Mouse (Mus musculus) lung, postnatal 14 days (tissue): ENCODE data around the gene Trpt1.

ENCODE experiments used
- DNase-seq: peaks from one replicate; pipeline ENCODE4 v3.0.0; 2021

Gene Trpt1

DNA sequence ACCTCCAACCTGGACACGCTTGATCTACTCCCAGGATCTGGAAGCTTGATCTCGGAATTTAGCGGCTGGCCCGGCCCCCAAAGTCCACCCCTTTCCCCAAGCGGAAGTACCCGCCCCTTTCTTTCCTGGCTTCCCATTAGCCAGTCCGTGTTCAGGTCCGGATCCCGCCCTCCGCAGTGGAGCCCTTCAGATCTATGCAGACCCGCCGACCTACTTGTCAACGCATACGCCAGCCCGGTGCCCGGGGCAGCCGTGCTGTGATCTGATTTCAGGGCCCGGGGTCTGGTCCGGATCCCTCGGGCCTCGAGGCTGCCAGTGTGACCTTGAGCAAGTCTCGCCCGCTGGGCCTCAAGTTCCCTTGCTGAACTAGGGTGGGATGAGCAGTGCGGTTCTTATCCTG lies at the start of gene Trpt1, which contains the start of gene Nudt22:
TSS of gene Trpt1 (plus strand) at position 126 of the 400 bp plus-strand sequence.
TSS of gene Nudt22 (minus strand) at position 112 of the 400 bp plus-strand sequence.
- peak; percentile 88 for DNase-seq

DNA sequence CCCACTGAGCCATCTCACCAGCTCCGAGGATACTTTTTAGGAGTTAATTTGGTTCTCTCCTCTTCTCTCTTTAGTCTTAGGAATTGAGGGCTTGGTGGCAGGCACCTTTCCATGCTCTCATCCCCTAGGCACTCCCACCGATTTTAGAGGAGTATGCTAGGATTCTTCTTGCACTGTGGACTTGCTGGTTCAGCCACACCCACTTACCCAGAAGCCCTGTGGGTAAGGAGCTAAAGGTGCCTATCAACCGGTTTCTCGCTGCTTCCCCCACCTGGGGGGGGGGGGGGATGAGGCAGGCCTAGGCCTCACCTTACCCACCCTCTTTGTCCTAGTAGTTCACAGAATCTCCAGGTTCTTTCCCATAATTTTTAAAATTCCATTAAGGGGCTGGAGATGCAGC lies 48.2 kb upstream of the Trpt1 start:
- no peak for DNase-seq

DNA sequence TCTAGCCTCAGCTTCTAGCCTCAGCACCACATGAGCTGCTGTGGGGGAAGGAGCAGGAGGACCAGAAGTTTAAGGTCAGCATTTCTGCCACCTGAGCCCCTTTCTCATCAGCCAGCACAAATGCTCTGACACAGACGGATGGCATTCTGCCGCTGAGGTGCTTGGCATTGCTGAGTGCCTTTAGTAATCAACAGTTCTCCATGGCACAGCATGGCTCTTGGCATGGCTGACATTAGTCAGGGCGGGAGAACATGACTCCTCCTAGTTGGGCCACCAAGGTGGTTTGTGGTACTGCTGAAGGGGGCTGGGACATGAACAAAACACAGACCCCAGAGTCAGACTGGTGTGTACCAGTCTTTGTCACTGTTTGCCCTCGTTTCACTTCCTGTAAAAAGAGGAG lies 47.7 kb upstream of the Trpt1 start:
- DNase-seq, result no peak

DNA sequence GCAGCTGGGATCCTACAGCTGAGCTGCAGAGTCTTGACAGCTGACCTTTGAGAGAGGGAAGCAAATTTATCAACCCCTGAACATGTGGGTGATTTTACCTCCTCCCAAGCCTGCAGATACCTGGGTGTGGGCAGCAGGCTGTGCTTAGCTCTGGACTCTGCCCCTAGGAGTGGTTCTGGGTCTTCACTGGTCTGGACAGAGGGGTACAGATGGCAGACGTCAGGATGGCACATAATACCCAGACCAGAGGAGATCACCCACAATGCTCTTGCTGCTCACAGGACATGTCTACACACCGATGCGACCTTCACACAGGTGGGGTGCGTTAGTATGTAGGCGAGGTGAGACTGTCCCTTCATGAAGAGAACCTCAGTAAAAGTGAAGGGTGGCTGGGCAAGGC lies 46.4 kb upstream of the Trpt1 start:
- no peak for DNase-seq

DNA sequence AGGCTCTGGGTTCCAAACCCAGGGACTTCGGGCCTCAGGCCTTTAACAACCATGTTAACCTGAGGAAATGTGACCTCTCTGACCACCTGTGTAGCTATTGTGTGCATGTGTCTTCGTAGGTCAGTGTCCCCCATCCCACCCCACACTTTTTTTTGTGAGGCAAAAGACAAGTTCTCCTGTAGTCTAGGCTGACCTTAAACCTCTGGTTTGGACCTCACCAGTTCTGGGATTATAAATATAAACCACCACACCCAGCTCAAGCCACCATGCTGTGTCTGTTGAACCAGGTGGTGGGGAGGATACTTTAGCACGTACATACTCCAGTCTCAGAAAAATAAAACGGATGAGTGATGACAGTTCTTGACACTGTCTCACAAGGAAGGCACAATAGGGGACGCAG lies 46.0 kb upstream of the Trpt1 start:
- no peak for DNase-seq

DNA sequence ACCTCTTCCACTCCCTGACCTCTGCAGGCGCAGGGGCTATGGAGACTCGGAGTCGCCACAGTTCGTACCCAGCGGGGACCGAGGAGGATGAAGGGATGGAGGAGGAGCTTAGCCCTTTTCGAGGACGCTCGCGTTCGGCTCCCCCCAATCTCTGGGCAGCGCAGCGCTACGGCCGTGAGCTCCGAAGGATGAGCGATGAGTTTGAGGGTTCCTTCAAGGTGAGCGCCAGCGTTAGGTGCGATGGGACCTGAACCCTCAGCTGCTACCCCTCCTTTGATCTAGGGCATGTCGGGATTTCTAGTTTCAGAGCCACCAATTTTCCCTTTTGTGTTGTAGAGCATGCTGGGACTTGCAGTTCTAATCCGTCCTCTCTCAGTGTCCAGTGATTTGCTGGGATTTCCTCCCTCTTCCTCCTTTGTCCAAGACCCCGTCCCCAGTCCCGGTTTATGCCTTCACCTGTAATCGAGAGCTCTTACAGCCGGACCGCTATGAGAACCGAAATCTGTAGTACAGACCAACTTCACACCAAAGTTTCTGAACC lies 45.2 kb upstream of the Trpt1 start:
- peak; percentile 49 for DNase-seq

DNA sequence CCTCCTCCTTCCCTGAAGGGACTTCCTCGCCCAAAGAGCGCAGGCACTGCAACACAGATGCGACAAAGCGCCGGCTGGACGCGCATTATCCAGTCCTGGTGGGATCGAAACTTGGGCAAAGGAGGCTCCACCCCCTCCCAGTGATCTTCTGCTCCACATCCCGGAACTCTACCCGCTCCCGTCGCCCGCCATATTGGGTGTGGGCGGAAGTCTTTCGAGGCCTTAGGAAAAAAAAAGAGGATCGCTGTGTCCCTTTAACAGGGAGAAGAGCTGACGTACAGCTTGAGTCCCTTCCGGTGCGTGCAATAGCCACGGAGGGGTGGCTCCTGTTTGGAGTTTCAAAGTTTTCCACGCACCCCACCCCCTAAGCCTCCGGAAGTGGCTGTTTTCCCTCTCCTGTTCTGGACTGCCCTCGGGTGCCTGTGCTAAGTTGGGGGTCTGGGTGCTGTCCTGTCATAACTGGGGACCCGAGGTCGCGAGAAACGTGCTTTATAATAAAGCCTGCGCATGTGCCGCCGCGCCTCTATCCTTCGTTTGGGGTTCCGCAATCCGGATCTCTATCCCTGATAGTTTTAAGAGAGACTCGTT lies 44.5 kb upstream of the Trpt1 start:
- DNase-seq, result peak; percentile 94

DNA sequence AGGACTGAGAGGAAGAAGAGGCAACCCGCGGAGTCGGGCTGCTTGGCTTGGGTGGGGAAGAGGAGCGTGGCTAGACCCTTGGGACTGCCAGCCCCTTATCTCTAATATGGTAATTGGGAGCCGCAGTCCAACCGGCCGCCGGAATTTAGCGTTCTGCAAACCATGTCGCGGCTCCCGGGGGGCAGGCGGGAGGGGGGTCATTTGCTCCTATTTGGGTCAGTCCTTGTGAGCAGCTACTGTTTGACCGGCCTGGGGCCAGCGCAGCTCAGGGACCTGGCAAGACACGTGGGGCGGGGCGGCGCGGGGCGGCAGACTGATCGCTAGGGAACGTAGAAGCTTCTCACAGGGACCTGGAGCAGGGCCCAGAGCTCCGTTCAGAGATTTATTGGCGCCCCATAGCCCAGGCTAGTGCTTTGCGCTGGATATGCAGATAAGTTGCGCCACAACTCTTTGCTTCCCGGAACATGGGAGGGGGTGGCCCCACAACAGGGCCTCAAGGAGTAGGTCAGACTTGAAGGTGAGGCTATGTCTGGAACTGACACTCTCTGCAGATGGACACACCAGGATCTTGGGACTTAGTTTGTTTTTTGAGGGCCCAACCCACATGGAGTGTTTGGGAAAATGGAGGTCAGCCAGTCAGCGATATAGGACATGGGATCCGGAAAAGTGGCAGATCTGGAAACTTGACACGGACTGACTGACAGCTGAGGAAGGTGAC lies 43.8 kb upstream of the Trpt1 start:
- peak; percentile 84 for DNase-seq

DNA sequence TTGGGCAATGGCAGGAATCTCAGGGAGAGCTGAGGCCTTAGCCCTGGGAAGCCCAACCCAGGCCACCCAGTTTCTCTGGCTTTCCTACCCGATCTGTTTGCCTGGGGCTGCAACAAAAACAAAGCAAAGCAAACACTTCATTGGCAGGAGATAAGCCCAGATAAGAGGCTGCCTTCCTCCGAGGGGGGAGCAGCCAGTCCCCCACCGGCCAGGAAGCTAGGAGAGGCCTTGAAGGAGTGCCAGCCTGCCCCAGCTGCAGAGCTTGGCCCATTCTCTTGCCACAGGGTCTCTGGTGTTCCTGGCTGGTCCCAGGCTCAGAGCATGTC lies 43.3 kb upstream of the Trpt1 start:
- DNase-seq, result peak; percentile 72

DNA sequence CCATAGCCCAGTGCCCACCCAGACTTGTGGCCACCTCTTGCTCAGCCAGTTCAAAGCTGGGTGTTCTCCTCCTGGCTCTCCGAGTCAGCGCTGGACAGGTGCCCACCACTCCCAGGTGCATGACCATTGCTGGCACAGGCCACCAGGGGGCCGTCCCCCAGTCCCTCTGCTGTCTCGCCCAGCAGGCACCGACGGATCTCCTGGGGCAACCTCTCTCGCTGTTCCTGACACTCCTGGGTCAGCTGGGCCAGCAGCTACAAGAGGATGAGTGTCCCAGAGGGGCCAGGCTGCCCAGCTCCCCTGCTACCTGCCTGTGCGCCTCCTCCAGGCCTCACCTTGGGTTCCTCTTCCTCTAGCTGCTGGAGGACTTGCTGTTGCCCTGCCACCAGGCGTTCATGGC lies 41.9 kb upstream of the Trpt1 start:
- peak; percentile 75 for DNase-seq

DNA sequence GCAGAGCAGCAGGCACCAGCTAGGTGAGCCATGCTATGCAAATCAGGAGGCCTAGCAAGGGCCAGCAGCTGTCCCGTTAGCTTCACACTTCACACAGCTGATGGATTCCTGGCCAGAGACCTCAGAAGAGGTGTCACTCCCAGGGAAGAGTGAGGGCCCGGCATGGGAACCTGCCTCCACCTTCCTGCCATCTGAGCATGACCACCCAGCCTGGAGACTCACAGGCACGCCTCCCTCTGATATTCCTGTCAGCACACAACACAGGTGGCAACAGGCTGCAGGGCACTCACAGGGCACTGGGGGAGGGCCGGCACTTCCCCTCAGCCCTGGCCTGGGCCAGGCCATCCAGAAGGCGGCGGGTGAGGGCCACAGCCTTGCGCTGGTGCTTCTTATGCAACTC lies 40.5 kb upstream of the Trpt1 start:
- DNase-seq, result no peak

DNA sequence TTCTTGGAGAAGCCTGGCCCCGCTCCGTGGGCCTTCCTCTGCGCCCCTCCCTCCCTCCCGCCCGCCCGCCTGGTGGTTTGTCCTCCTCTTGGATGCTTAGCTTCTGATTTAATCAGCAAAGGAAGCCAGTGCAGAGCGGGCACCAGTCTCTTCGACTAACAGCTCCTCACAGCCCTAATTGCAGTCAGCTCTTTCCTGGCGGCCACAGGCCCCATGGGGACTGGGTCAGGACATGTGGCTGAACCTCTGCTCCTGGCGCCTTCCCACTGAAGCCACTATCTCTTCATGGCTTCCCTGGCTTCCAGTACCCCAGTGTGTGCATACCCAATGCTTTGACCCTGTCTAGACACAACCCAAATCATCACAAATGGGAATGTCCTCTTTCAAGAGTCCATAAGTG lies 39.5 kb upstream of the Trpt1 start:
- DNase-seq, result no peak

DNA sequence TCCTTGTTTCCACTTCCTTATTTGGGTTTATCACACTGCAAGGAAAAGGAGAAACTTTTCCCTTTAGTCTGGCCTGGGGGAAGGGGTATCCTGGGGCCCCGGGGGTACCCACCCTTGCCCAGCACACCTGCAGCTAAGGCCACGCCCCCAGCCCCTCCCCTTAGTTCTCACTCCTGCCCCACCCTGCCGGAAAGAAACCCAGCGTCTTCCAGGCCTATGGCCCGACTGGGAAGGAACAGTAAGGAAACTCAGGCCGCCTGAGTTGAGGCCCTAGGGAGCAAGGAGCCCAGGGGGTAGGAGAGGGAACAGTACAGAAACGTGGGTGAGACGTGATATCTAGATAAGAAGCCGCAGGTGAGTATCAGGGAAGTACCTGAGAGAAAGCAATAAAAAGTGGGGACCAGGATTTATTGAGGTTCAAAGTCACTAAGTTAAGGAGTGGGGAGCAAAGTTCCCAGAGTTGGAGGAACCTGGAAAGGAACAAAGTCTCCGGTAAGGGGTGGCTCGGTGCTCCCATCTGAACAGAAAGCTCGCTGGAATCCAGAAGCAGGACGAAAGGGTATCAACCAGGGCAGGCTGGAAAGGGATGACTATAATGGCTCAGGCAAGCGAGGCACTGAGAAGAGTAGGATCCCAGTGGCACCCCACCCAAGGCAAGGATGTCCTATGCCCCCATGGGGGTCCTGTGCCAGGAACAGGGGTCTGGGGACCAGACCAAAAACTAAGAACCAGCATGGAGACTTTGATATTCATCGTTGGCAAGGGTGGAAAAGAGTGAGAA lies 27.2 kb upstream of the Trpt1 start:
- peak; percentile 55 for DNase-seq

DNA sequence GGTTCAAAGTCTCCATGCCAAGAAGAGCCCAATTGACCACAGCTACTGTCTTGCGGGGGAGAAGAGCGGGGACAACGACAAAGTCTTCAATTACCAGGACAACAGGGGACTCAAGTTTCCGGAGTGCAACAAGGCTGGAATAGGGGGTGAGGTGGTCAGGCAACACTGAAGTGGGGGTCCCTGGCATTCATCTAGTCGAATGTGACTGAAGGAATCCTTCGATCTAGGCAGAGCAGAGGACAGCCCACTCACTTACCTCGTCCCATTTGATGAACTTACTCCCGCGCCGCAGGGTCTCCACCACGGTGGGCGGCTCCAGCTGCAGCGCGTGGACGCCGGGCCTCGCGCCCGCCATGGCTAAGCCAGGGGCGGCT lies 26.7 kb upstream of the Trpt1 start:
- no peak for DNase-seq

DNA sequence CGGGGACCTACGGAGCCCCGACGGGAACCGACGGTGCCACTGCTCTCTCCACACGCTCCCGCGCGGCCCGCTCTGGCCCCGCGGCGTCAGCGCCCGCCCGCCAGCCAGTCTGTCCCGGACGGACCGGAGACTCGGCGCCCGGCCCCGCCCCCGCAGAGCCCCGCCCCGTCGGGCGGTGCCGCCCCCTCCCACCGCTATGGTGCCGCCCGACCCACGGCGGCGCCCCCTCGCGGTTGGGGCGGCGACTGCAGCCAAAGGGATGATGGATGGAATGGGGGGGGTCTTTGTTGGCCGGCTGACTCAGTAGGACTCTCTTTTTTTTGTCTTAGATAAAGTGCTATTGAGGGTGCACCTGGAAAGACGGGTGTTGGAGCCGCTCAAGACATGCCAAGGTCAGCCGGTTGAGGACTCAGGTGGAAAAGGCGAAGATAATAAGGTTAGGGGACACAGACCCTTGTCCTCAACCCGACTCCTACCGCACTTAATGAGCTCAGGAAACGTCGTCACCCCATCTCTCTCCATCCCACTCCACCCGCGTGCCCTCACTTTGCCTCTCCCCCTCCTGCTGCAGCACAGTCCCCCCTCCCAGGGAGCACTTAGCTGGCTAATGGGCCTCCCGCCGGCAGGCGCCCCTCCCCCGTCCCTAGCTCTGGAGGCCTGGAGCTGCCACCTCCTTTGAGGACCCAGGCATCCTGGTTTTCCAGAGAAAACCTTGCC lies 26.1 kb upstream of the Trpt1 start:
- peak; percentile 85 for DNase-seq

DNA sequence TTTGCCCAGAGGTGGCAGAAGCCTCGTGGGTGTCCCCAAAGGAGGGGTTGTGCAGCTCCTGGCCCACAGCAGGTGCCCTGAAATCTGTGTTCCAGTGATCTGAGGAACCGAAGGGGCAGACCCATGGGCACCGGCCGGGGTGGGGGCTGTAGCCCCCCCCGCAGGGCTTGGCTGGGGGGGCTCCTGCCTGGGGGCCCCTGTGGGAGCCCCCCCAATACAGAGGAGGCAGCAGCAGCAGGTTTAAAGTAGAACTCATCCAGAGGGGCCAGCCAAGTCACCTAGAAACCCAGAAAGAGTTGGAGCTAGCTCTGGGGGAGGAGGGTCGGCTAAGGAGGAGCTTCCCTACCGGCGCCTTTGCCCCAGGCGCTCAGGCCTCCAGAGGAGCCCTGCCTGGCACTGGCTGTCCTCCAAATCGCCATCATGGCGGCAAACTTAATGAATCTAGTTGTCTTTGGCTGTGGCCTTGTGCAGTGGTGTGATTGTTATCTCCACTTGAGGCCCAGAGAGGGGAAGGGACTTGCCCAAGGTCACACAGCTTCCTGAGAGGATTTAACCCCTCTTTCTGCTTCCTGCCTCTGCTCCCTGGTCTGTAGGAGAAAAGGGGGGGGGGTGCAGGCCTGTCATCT lies 25.4 kb upstream of the Trpt1 start:
- no peak for DNase-seq

DNA sequence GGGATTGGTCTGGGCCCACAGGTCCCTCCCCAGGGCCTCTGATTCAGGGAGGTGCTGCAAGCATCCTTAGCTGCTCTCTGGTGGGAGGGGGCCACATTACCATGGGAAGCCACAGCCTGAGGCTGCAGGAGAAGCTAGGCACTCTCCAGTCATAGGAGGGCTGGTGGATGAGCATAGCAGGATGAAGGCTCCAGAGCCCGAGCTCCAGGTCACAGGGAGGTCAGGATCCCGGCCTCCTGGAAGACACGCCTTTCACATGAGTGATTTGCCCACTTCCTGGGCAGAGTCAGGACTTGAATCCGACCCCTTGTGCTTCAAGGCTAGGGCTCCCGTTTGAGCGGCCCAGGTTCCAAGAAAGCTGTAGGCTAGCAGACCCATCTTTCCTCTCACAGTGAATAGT lies 24.3 kb upstream of the Trpt1 start:
- no peak for DNase-seq

DNA sequence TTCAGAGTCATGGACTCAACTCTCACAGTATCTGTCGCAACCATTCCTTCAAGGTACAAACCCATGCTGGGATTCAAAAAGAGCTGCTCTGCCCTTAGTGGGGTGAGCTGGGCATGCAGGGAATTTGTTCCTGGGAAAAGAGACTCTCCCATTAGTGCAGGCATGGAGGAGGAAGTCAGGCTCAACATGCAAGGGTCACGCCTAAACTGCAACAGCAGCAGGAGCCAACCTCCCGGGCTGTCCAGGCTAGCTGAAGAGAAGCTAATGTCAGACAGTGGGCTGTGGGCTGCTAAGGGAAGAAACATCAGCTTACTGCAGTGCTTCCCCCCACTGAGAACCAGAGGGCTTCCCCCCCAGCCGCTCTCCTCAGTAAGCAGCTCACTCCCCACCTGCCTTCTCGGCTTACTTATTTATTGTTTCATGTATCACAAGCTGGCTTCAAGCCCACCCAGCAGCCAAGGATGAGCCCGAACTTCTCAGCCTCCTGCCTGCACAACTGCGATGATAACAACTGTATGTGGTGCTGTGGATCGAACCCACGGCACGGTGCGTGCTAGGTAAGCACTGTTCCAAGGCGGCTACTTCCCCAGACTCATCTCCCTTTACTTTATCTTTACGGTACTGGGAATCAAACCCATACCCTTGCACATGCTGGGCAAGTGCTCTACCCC lies 23.5 kb upstream of the Trpt1 start:
- DNase-seq, result no peak

DNA sequence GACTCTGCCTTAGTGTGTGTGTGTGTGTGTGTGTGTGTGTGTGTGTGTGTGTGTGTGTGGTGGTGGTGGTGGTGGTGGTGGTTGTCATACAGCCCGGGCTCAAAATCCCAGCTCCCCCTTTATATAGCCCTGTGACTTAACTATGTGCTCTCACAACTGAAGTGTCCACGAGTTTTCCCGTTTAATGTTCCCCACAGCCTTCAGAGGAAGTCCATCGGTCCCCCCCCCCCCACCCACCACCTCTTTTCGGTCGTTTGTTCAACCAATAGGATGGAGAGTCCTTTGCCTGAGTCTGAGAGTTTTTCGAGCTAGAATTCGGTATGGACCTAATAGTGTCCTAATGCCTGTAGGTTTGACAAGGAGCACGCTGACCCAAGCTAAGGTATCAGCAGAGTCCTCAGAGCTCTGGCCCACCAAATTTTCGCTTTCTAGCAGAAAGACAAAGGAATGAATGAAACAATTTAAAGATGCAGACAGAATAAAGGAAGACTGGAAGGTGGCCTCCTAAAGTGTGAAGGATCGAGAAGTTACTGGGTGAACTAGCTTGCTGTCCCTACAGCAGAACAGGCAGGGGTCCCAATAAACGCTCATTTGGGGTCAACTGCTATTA lies 22.2 kb upstream of the Trpt1 start:
- no peak for DNase-seq

DNA sequence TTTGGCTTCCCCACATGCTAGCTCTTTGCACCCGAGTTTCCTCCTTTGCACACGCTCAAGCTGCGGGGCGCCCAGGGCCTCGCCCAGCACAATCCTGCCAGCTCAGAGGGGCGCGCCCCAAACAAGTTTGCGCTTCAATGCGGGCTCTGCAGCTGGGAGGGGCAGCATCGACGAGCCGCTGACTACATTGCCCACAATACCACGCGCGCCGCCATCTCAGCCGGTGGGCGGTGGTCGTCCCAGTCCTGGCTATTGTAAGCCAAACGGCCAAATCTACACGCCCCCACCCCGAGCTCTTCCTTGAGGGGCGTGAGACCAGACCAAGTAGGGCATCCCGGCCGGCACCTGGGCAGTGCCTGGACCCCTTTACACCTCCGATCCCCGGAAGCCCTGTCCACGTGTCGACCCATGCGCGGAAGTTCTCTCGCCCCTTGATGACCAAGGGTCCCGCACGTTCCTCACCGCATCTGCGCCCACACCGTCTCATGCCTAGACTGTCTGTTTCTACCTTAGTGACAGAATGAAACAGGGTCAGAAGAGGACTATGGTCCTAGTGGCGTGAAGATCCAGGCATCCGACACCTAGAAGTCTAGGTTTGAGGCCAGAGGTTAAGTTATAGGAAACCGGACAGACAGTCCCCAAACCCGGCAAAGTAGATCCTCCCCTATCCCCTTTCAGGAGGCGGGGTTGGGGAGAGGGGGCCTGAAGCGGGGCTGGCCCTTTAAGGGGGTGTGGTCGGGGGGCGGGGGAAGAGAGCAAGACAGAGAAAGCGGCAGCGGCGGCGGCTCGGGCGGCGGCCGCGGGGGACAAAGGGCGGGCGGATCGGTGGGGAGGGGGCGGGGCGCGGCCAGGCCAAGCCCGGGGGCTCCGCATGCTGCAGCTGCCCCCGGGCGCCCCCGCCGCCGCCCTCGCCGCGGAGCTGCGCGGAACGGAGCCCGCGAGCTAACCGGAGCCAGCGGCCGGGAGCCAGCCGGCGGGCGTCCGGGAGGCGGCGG lies 21.4 kb upstream of the Trpt1 start, which contains the start of gene Ppp1r14b:
TSS of gene Ppp1r14b (plus strand) at position 758 of the 995 bp plus-strand sequence.
- peak; percentile 80 for DNase-seq
